Comparison of ENCODE assay signal across 8 mouse cellular contexts in the genomic region with DNA sequence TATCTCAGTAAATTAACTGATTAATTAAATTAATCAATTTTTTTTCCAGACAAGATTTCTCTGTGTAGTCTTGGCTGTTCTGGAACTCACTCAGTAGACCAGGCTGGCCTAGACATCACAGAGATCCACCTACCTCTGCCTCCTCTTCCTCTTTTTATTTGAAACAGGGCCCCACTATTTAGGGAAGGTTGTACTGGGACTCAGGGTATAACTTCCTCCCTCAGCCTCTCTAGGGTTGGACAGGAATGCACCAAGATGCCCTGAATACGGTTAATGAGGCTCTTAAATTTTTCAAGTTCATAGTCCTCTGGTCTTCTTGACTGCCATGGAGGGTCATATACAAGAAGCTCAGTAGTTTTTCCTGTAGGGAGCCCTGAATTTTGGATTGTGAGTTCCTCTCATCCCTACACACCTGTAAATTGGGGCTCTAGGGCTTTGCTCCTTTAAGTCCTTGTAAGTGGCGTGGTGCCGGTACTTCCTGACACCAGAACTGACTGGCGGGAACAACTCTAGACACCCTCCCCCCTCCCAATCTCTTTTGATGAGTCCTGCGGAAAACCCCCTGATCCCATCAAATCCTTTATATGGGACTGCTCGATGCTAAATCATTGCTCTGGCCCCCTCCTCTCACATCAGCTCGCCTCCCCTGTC. TPM values are rescaled to one million over a fixed set of nuclear protein-coding genes. Genes with fewer than 3 reads are reported as not detected.
DNase-seq lines count a peak whose midpoint lies in the region; ATAC-seq and TF ChIP-seq lines count a peak whose summit lies in the region.

No protein-coding gene starts in this region.

- no peak for DNase-seq in heart, embryonic 10.5 days (ENCODE audit: low spot score)
- DNase-seq in heart, adult 8-10 months (ENCODE audit: low spot score): no peak
- peak; percentile 82 for DNase-seq in MEL-GATA-1-ER (ENCODE audit: extremely low read depth, low read depth)
- no peak for DNase-seq in heart, postnatal 0 days (ENCODE audit: low spot score)
- peak; percentile 18 for DNase-seq in lung, postnatal 36 days
- DNase-seq in right cerebral cortex, postnatal 25 days: no peak
- no peak for DNase-seq in urinary bladder, adult 18-20 months (ENCODE audit: low spot score in 2 of 2)
- DNase-seq in layer of hippocampus, postnatal 10 days (ENCODE audit: low spot score in 2 of 2): no peak

- H3K27me3 ChIP-seq in heart, embryonic 10.5 days (ENCODE audit: insufficient read depth, poor library complexity, severe bottlenecking): no peaks in the 10 kb centered on the region
- H3K27me3 ChIP-seq in heart, postnatal 0 days (ENCODE audit: control insufficient read depth, insufficient read depth, low read length): no peaks in the 10 kb centered on the region

- peak overlapping the region; percentile 97 for H3K27ac ChIP-seq in heart, embryonic 10.5 days
- H3K27ac ChIP-seq in heart, postnatal 0 days (ENCODE audit: low read depth): peak overlapping the region; percentile 92

- peaks cover 10% of the 10 kb centered on the region; the same call in 1 of the 2 replicates for H3K36me3 ChIP-seq in heart, embryonic 10.5 days
- no peaks in the 10 kb centered on the region for H3K36me3 ChIP-seq in heart, postnatal 0 days (replicated peaks; ENCODE audit: control insufficient read depth, insufficient read depth, low read length)

- H3K4me3 ChIP-seq in heart, embryonic 10.5 days: peak overlapping the region; percentile 91
- H3K4me3 ChIP-seq in heart, postnatal 0 days (ENCODE audit: low read depth, low read length): peak overlapping the region; percentile 96

- no peak for ATAC-seq in heart, postnatal 0 days (ENCODE audit: insufficient read depth, low read depth)

- no peak for TF ChIP-seq CTCF in heart, postnatal 0 days (IDR thresholded peaks at IDR 0.05; ENCODE audit: low read depth)

- peak overlapping the region; percentile 85 for H3K9ac ChIP-seq in heart, postnatal 0 days (replicated peaks; ENCODE audit: low read depth, low read length)

- H3K9me3 ChIP-seq in heart, embryonic 10.5 days: no peaks in the 10 kb centered on the region
- no peaks in the 10 kb centered on the region for H3K9me3 ChIP-seq in heart, postnatal 0 days (replicated peaks; ENCODE audit: control insufficient read depth, low read length)

- H3K4me2 ChIP-seq in heart, postnatal 0 days (ENCODE audit: low read depth, low read length): peak overlapping the region; percentile 94

- 4% methylated on average over 7 of the region's 7 CpGs for WGBS in heart, embryonic 10.5 days
- 9% methylated on average over 7 of the region's 7 CpGs for WGBS in heart, postnatal 0 days

- no peak for TF ChIP-seq EP300 in heart, postnatal 0 days (IDR thresholded peaks at IDR 0.05; ENCODE audit: low read depth)

- H3K4me1 ChIP-seq in heart, embryonic 10.5 days: peaks cover 17% of the 10 kb centered on the region
- H3K4me1 ChIP-seq in heart, postnatal 0 days (ENCODE audit: control insufficient read depth, insufficient read depth): peaks cover 4% of the 10 kb centered on the region; the same call in 1 of the 2 replicates

RNA-seq across cellular contexts. Expression of gene Bri3bp, which starts 0.7 kb away (rescaled TPM):
- polyA plus RNA-seq in heart, embryonic 10.5 days (2016; fragmentation: Nextera tagmentation; extraction: Ambion mirVana): 45.6 and 52.9 TPM in 2 replicates
- 10 to 100 TPM; 44.4 to 61.8 (median 45.5) TPM for total RNA-seq in heart, adult 8-10 months (2022)
- 27.8 and 41.5 TPM in 2 replicates for total RNA-seq in heart, postnatal 0 days (2014; rRNA removed; ENCODE audit: low replicate concordance)
- 59.2 and 65.8 TPM in 2 replicates for polyA plus RNA-seq in heart, postnatal 0 days (2015; fragmentation: Nextera tagmentation; extraction: Ambion mirVana)
- 10 to 100 TPM; 82.6 to 87.9 TPM for total RNA-seq in layer of hippocampus, postnatal 10 days (2021)

RNA-seq across cellular contexts. Expression of gene Dhx37, which starts 6.8 kb away (rescaled TPM):
- polyA plus RNA-seq in heart, embryonic 10.5 days (2016; fragmentation: Nextera tagmentation; extraction: Ambion mirVana): 15.9 and 18.7 TPM in 2 replicates
- 10 to 100 TPM; 11.8 to 14.2 (median 12.6) TPM for total RNA-seq in heart, adult 8-10 months (2022)
- 5.9 and 16.2 TPM in 2 replicates for total RNA-seq in heart, postnatal 0 days (2014; rRNA removed; ENCODE audit: low replicate concordance)
- polyA plus RNA-seq in heart, postnatal 0 days (2015; fragmentation: Nextera tagmentation; extraction: Ambion mirVana): 5.5 and 6.8 TPM in 2 replicates
- total RNA-seq in layer of hippocampus, postnatal 10 days (2021): 10 to 100 TPM; 13.3 TPM

RNA-seq across cellular contexts. Expression of gene Aacs, which starts 34.9 kb away (rescaled TPM):
- 24.2 and 30.1 TPM in 2 replicates for polyA plus RNA-seq in heart, embryonic 10.5 days (2016; fragmentation: Nextera tagmentation; extraction: Ambion mirVana)
- total RNA-seq in heart, adult 8-10 months (2022): 1 to 10 TPM; 2.2 to 4.3 (median 3.1) TPM
- 6.7 and 13.9 TPM in 2 replicates for total RNA-seq in heart, postnatal 0 days (2014; rRNA removed; ENCODE audit: low replicate concordance)
- polyA plus RNA-seq in heart, postnatal 0 days (2015; fragmentation: Nextera tagmentation; extraction: Ambion mirVana): 4.8 and 5.4 TPM in 2 replicates
- 100 to 1,000 TPM in 1 of 2 experiments, 10 to 100 TPM in 1; 94.5 to 106 TPM for total RNA-seq in layer of hippocampus, postnatal 10 days (2021)

RNA-seq across cellular contexts. Expression of gene Ubc, which starts 50.7 kb away (rescaled TPM):
- 921 and 966 TPM in 2 replicates for polyA plus RNA-seq in heart, embryonic 10.5 days (2016; fragmentation: Nextera tagmentation; extraction: Ambion mirVana)
- 1,000 to 10,000 TPM in 2 of 4 experiments, 100 to 1,000 TPM in 2; 839 to 1,234 (median 1,027) TPM for total RNA-seq in heart, adult 8-10 months (2022)
- 889 and 1,003 TPM in 2 replicates for total RNA-seq in heart, postnatal 0 days (2014; rRNA removed; ENCODE audit: low replicate concordance)
- polyA plus RNA-seq in heart, postnatal 0 days (2015; fragmentation: Nextera tagmentation; extraction: Ambion mirVana): 742 and 892 TPM in 2 replicates
- total RNA-seq in layer of hippocampus, postnatal 10 days (2021): 100 to 1,000 TPM; 760 to 831 TPM

RNA-seq across cellular contexts. Expression of gene Gm10382, which starts 51.6 kb away (rescaled TPM):
- 0.34 and 0.67 TPM in 2 replicates for polyA plus RNA-seq in heart, embryonic 10.5 days (2016; fragmentation: Nextera tagmentation; extraction: Ambion mirVana)
- total RNA-seq in heart, adult 8-10 months (2022): not detected
- not detected in 2 replicates for total RNA-seq in heart, postnatal 0 days (2014; rRNA removed; ENCODE audit: low replicate concordance)
- polyA plus RNA-seq in heart, postnatal 0 days (2015; fragmentation: Nextera tagmentation; extraction: Ambion mirVana): 0.32 and 0.78 TPM in 2 replicates
- under 1 TPM in 1 of 2 experiments, not detected in 1; 0.27 TPM for total RNA-seq in layer of hippocampus, postnatal 10 days (2021)

Comparison
In these comparisons a context has a peak if more than half of its experiments do, and no peak if none do; other contexts are left out.
1. DNase-seq: peak in MEL-GATA-1-ER (single experiment) and lung, postnatal 36 days (single experiment); none in heart, embryonic 10.5 days (single experiment), heart, adult 8-10 months (single experiment), heart, postnatal 0 days (single experiment), right cerebral cortex, postnatal 25 days (single experiment), urinary bladder, adult 18-20 months (0 of 2) and layer of hippocampus, postnatal 10 days (0 of 2).